Mouse (Mus musculus) lung, postnatal 0 days (tissue): ENCODE measurements around the gene Esr2.

Experiments used
- CTCF ChIP-seq: IDR thresholded peaks from 2 replicates; pipeline ENCODE4 v1.5.1; 2016; ENCODE audit warnings: antibody characterized with exemption, mild to moderate bottlenecking
- EP300 ChIP-seq: IDR thresholded peaks from 2 replicates; pipeline ENCODE4 v1.6.1; 2016; ENCODE audit warnings: antibody characterized with exemption, mild to moderate bottlenecking, control low read depth

DNA sequence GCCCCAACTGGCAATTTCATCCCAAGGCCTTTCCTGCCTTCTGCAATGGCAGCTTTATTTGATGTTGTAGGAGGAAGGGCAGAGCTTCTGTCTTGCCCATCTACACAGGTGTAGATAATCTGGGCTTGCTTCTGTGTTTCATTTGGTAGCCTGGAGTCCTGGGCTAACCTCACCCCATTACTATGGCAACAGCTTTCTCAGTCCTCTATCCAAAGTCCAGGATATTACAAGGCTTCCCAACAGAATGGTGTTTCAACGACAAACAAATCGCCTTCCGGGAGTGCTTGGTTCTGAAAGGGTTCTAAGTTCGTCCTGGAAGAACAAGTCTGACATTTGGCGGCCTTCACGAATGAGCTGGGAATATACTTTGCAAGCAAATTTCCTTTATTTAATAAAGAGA is 46.2 kb downstream of the Esr2 start:
- TF ChIP-seq CTCF (no peak), EP300 (no peak)
